Mouse (Mus musculus): Measurements from ENCODE around the gene Angel2. TPM values are rescaled to one million over a fixed set of nuclear protein-coding genes. Genes with fewer than 3 reads are reported as not detected.
A peak's percentile ranks its signal among the peaks of the same experiment; 100 is the strongest.
"Not testable (repeated sequence)": the region's sequence is repeated elsewhere in the genome, so short reads cannot be mapped to it uniquely, and the experiment has no call there.

Angel2 gene
- total RNA-seq (2021), result 10 to 100 TPM; 30.1 to 33.0 TPM
- long read RNA-seq, experiment 1, transcript Angel2-202 (9 exons, 3,714 nt), result major isoform, 19 of 64 reads
- long read RNA-seq, experiment 1, partial matches to known transcripts, result 0 of 64 reads
- long read RNA-seq, experiment 1, other reads (novel, unspliced or antisense), result 43 of 64 reads
- long read RNA-seq, experiment 2, transcript Angel2-202 (9 exons, 3,714 nt), result major isoform, 22 of 67 reads
- long read RNA-seq, experiment 2, partial matches to known transcripts, result 3 of 67 reads
- long read RNA-seq, experiment 2, other reads (novel, unspliced or antisense), result 41 of 67 reads

- DNase-seq; intact Hi-C loops (cut with DNase I): not testable (repeated sequence)
Observed at GRCm38 (mm10) chr1:190924812-190925211, at the start of gene Angel2. Angel2 (plus strand) TSS chr1:190925112.

GRCm38 (mm10) chr1:190875751-190876150 is 49.2 kb upstream of the Angel2 start:
- no peak for DNase-seq
- intact Hi-C loops (cut with DNase I), result no loop called here

GRCm38 (mm10) chr1:190880638-190881037 is 44.3 kb upstream of the Angel2 start:
- DNase-seq, result no peak
- intact Hi-C loops (cut with DNase I), result no loop called here

GRCm38 (mm10) chr1:190881422-190881821 is 43.5 kb upstream of the Angel2 start:
- intact Hi-C loops (cut with DNase I), result no loop called here
- peak; percentile 51 to 73 for DNase-seq

- intact Hi-C loops (cut with DNase I), result no loop called here
- DNase-seq, result no peak
Observed at GRCm38 (mm10) chr1:190886014-190886413, 38.9 kb upstream of the Angel2 start.

- intact Hi-C loops (cut with DNase I), result no loop called here
- DNase-seq, result no peak
Observed at GRCm38 (mm10) chr1:190888031-190888430, 36.9 kb upstream of the Angel2 start.

- intact Hi-C loops (cut with DNase I), result no loop called here
- DNase-seq, result no peak
Observed at GRCm38 (mm10) chr1:190888646-190889045, 36.3 kb upstream of the Angel2 start.

GRCm38 (mm10) chr1:190893559-190894167 is 31.2 kb upstream of the Angel2 start:
- no peak for DNase-seq
- intact Hi-C loops (cut with DNase I), result no loop called here

- no peak for DNase-seq
- intact Hi-C loops (cut with DNase I), result no loop called here
Observed at GRCm38 (mm10) chr1:190898186-190898585, 26.7 kb upstream of the Angel2 start.

- peak; percentile 25 to 40 for DNase-seq
- intact Hi-C loops (cut with DNase I), result no loop called here
Observed at GRCm38 (mm10) chr1:190898899-190899575, 25.9 kb upstream of the Angel2 start.

GRCm38 (mm10) chr1:190901082-190901481 is 23.8 kb upstream of the Angel2 start:
- no peak for DNase-seq
- intact Hi-C loops (cut with DNase I), result no loop called here

GRCm38 (mm10) chr1:190904136-190904535 is 20.8 kb upstream of the Angel2 start:
- intact Hi-C loops (cut with DNase I), result no loop called here

GRCm38 (mm10) chr1:190904714-190905113 is 20.2 kb upstream of the Angel2 start:
- intact Hi-C loops (cut with DNase I), result no loop called here
- no peak for DNase-seq

More at GRCm38 (mm10) chr1:190904136-190904535, 20.8 kb upstream of the Angel2 start:
- DNase-seq, result no peak

- intact Hi-C loops (cut with DNase I), result no loop called here
Observed at GRCm38 (mm10) chr1:190910836-190911235, 14.1 kb upstream of the Angel2 start.

GRCm38 (mm10) chr1:190911415-190912123 is 13.3 kb upstream of the Angel2 start, which contains the start of gene Rps6kc1:
Rps6kc1 (minus strand) TSS chr1:190911770.
- intact Hi-C loops (cut with DNase I), result no loop called here
- peak; percentile 82 to 87 for DNase-seq

More at GRCm38 (mm10) chr1:190910836-190911235, 14.1 kb upstream of the Angel2 start:
- DNase-seq, result no peak

- intact Hi-C loops (cut with DNase I), result no loop called here
- DNase-seq, result no peak
Observed at GRCm38 (mm10) chr1:190912623-190913022, 12.3 kb upstream of the Angel2 start.

GRCm38 (mm10) chr1:190918938-190919337 is 6.0 kb upstream of the Angel2 start:
- DNase-seq, result no peak
- intact Hi-C loops (cut with DNase I), result no loop called here

- intact Hi-C loops (cut with DNase I), result no loop called here
Observed at GRCm38 (mm10) chr1:190919725-190920469, 5.0 kb upstream of the Angel2 start.

GRCm38 (mm10) chr1:190927311-190927710 is 2.4 kb downstream of the Angel2 start:
- intact Hi-C loops (cut with DNase I), result no loop called here
- DNase-seq, result no peak

More at GRCm38 (mm10) chr1:190919725-190920469, 5.0 kb upstream of the Angel2 start:
- DNase-seq, result no peak

All from heart, postnatal 14 days (tissue).